Mouse (Mus musculus) liver, embryonic 14.5 days (tissue): ENCODE measurements around the gene Shld1.

Experiments used
- CTCF ChIP-seq: IDR thresholded peaks from 2 replicates; pipeline ENCODE4 v1.5.1; 2016; ENCODE audit warnings: antibody characterized with exemption, low read depth, control low read depth
- EP300 ChIP-seq: IDR thresholded peaks from 2 replicates; pipeline ENCODE4 v1.6.1; 2016; ENCODE audit warnings: antibody characterized with exemption, low read depth

DNA sequence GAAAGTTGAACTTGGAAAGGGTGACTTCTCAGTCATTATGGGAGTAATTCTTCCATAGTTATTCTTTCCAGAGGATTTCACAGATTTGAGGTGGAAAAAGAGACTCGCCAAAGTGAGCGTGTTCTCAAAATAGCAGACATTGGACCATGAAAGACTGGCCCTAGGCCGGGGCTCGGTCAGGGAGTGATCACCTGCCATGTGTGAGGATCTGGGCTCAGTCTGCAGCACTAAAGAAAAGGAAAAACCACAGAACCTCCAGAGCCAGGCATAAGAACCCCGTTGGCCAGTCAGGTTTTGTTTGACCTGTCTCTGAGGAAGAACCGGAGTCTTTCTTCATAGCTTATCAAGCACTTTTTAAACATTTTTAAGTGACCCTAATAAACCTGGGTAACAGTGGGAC is 97.3 kb downstream of the Shld1 start:
- no peak for TF ChIP-seq CTCF
- no peak for TF ChIP-seq EP300
